Mouse (Mus musculus) kidney, embryonic 14.5 days (tissue): Measurements from ENCODE around the gene Prepl. TPM values are rescaled to one million over a fixed set of nuclear protein-coding genes. Genes with fewer than 3 reads are reported as not detected.
A peak's percentile ranks its signal among the peaks of the same experiment; 100 is the strongest.

ENCODE experiments used
- ATAC-seq: fragments of 200-750 bp; cut with Nextera tagmentation; 2 replicates; pipeline ENCODE4 v1.8.0; 2017; ENCODE audit warnings: moderate number of reproducible peaks, mild to moderate bottlenecking, moderate TSS enrichment, moderate library complexity; ENCODE audit not compliant: low FRiP score, low TSS enrichment
- H3K27ac ChIP-seq: fragments of 300-500 bp; sonication (generic); 2 replicates; pipeline ENCODE4 v1.5.1; 2014; ENCODE audit warnings: low read depth, mild to moderate bottlenecking, low read length, moderate library complexity, mixed read lengths
- H3K27me3 ChIP-seq: fragments of 300-500 bp; sonication (generic); 2 replicates; pipeline ENCODE4 v1.6.1; 2014; ENCODE audit warnings: mild to moderate bottlenecking, low read length; ENCODE audit not compliant: control insufficient read depth, insufficient read depth
- H3K36me3 ChIP-seq: fragments of 300-500 bp; sonication (generic); 2 replicates; pipeline ENCODE4 v1.6.1; 2014; ENCODE audit warnings: low read length, mixed read lengths; ENCODE audit not compliant: control insufficient read depth, insufficient read depth
- H3K4me1 ChIP-seq: fragments of 300-500 bp; sonication (generic); 2 replicates; pipeline ENCODE4 v1.6.1; 2014; ENCODE audit warnings: low read length, mixed read lengths; ENCODE audit not compliant: control insufficient read depth, insufficient read depth
- H3K4me2 ChIP-seq: fragments of 300-500 bp; sonication (generic); replicated peaks from 2 replicates; pipeline ENCODE4 v1.6.1; 2014; ENCODE audit warnings: low read depth, mild to moderate bottlenecking, low read length
- H3K4me3 ChIP-seq: fragments of 300-500 bp; sonication (generic); 2 replicates; pipeline ENCODE4 v1.5.1; 2014; ENCODE audit warnings: mild to moderate bottlenecking, low read length
- H3K9ac ChIP-seq: fragments of 300-500 bp; sonication (generic); 2 replicates; pipeline ENCODE4 v1.6.1; 2014; ENCODE audit warnings: low read depth, mild to moderate bottlenecking, low read length, moderate library complexity
- H3K9me3 ChIP-seq: fragments of 300-500 bp; sonication (generic); 2 replicates; pipeline ENCODE4 v1.6.1; 2016; ENCODE audit warnings: low read length; ENCODE audit not compliant: control insufficient read depth
- WGBS: fragments of 180-500 bp; shearing (Covaris S2); extraction: QIAGEN DNeasy Blood & Tissue Kit; methylation state at CpG from one replicate; pipeline ENCODE4 v1.1.7; 2014; 5-methylcytosine and 5-hydroxymethylcytosine counted together
- polyA plus RNA-seq: library from polyadenylated mRNA; unstranded; fragments of >200 nt; fragmentation: Nextera tagmentation; extraction: Ambion mirVana; gene quantifications from 2 replicates; pipeline ENCODE4 v1.2.1, GENCODE M21; 2014

Gene Prepl
- polyA plus RNA-seq, 1 experiment from 2014 or later = 35.6 TPM

DNA sequence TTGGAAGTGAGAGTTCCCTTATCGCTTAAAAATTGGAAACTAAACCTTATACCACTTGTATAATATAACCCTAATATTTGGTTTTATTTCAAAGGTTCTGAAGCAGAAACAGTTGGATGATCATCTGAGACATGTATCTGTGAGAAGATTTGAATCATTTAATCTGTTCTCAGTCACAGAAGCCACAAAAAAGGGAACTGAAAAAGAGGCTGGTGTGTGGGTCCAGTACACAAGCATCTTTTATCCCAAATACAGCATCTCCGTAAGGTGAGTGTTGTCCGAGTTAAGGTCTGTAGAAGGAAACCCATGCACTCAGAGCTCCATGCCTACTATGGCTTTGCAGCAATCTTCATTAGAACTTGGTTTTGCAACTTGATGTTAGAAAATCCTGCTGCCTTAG, 6.4 kb upstream of the Prepl start:
- Histone ChIP-seq H3K27me3 (no peaks in the 10 kb centered on the region), H3K4me1 (no peaks in the 10 kb centered on the region), H3K9me3 (peaks cover 5% of the 10 kb centered on the region; the same call in 1 of the 2 replicates), H3K36me3 (peaks cover 10% of the 10 kb centered on the region), H3K4me2 (no peak overlapping the region), H3K4me3 (no peak overlapping the region), H3K9ac (no peak overlapping the region), H3K27ac (no peak overlapping the region)
- WGBS = 90% methylated on average over 3 of the region's 3 CpGs
- ATAC-seq = no peak

DNA sequence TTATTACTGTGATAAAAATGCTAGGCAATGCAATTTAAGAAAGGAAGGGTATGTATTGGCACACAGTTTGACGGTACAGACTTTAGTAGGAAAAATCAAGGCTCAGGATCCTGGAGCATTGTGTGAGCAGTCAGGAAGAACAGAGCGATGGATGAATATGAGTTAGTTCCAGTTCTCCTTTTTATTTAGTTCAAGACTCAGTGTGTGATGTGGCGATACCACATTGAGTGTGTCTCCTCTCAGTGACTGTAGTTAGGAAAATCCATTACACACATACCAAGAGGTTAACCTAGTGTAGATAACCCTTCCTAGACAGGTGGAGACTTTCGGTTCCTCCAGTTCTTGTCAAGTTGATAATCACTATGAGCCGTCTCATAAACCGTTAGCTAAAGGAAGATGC, 1.7 kb upstream of the Prepl start:
- Histone ChIP-seq H3K9ac (no peak overlapping the region), H3K9me3 (no peaks in the 10 kb centered on the region), H3K4me3 (peak overlapping the region; percentile 87; the same call in 1 of the 2 replicates), H3K36me3 (no peaks in the 10 kb centered on the region), H3K27me3 (no peaks in the 10 kb centered on the region), H3K4me1 (0 out of 2 replicates have a peak, but pooled peaks cover 5% of the 10 kb centered on the region), H3K4me2 (peak overlapping the region; percentile 81; the same call in 1 of the 2 replicates), H3K27ac (no peak overlapping the region)
- 93% methylated on average over 6 of the region's 6 CpGs for WGBS
- ATAC-seq = no peak

DNA sequence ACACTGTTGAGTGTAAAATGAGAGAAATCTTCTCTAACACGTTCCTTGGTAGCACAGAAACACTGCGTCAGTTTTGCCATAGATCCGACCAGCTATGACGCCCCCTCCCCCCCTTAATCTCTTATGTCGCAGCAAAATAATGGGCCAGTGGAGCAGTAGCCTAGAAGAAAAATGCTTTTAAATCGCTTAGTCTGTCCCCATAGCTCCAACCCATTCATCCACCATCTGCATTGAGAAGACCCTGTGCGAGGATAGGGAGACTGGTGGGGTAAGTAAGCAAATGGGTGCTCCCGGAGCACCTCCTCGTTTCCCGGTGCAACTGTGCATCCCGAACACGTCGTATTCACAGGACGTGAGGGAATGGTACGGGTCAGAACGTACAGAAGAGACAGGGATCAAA, 420 bp downstream of the Prepl start:
- 1% methylated on average over 16 of the region's 16 CpGs for WGBS
- Histone ChIP-seq H3K36me3 (no peaks in the 10 kb centered on the region), H3K4me3 (peak overlapping the region; percentile 87), H3K4me2 (peak overlapping the region; percentile 81), H3K4me1 (0 out of 2 replicates have a peak, but pooled peaks cover 5% of the 10 kb centered on the region), H3K27me3 (no peaks in the 10 kb centered on the region), H3K9ac (peak overlapping the region; percentile 79), H3K9me3 (no peaks in the 10 kb centered on the region), H3K27ac (peak overlapping the region; percentile 83)
- peak; percentile 1; the same call in 1 of the 2 replicates for ATAC-seq

DNA sequence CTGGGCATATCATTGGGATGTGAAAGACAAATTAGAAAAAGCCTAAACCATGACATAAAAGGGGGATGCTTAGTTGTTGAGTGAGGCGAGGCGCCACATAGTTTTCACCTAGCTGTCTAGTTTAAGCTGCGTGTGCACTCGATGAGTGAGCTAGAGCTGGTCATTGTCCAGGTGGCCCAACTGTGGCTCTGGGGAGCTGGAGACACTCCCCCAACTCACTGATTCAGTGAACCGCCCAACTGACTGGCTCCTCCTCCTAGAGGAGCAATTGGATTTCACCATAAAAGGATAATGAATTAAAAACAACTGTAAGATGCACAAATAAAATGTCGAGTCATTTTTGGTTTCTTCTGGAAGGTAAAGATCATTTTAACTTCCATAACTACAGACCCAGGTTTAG, 1.0 kb downstream of the Prepl start:
- peak overlapping the region; percentile 79; the same call in 1 of the 2 replicates for H3K9ac ChIP-seq
- 45% methylated on average over 6 of the region's 6 CpGs for WGBS

DNA sequence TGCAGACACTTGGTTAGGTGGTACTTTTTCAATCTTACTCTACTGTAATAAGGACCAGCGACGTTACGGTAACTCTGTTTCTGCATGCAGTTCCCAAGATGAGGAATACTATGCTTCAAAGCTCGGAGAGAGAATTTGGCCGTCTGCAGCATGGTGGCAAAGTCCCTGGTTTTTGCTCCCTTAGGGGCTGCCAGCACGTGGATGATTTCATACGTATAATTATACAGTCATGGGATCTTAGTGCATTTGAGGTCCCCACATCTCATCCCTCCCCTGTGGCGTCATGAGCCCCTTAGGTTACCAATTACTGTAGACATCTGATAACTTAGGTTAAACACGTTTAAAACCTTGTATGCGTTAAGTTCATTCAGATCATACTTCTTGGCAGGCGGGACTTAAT, 1.6 kb downstream of the Prepl start:
- no peak overlapping the region for H3K4me3 ChIP-seq
- ATAC-seq = no peak
- H3K4me2 ChIP-seq = no peak overlapping the region
- H3K27ac ChIP-seq = no peak overlapping the region
- H3K9me3 ChIP-seq = no peaks in the 10 kb centered on the region
- 91% methylated on average over 11 of the region's 11 CpGs for WGBS
- no peaks in the 10 kb centered on the region for H3K27me3 ChIP-seq
- H3K9ac ChIP-seq = no peak overlapping the region
- H3K36me3 ChIP-seq = no peaks in the 10 kb centered on the region
- 0 out of 2 replicates have a peak, but pooled peaks cover 5% of the 10 kb centered on the region for H3K4me1 ChIP-seq

More for the DNA sequence above, 1.0 kb downstream of the Prepl start:
- Histone ChIP-seq H3K4me1 (0 out of 2 replicates have a peak, but pooled peaks cover 5% of the 10 kb centered on the region), H3K4me3 (peak overlapping the region; percentile 87), H3K4me2 (peak overlapping the region; percentile 81), H3K36me3 (no peaks in the 10 kb centered on the region), H3K27ac (no peak overlapping the region), H3K9me3 (no peaks in the 10 kb centered on the region), H3K27me3 (no peaks in the 10 kb centered on the region)
- no peak for ATAC-seq

DNA sequence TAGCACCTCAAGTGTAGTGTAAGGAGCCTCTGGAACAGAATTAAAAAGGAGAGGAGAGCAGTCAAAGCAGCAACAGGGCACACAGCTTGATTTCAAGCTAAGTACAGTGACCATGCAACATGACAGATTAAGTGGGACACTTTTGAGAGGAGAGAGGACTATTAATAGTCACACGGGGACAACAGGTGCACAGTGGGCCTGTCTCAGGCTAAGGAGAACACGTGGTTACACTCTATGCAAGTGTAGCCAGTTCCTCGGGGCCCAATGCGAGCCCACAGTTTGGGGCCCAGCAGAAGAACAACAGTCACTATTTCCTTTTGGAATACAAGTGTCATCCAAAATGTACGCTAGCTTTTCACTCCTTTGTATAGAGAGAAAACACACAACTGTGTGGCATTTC, 2.5 kb downstream of the Prepl start:
- H3K27me3 ChIP-seq = no peaks in the 10 kb centered on the region
- H3K9ac ChIP-seq = no peak overlapping the region; the same call in 1 of the 2 replicates
- H3K36me3 ChIP-seq = peaks cover 4% of the 10 kb centered on the region; the same call in 1 of the 2 replicates
- no peak overlapping the region for H3K27ac ChIP-seq
- H3K4me1 ChIP-seq = 0 out of 2 replicates have a peak, but pooled peaks cover 5% of the 10 kb centered on the region
- no peak for ATAC-seq
- H3K9me3 ChIP-seq = no peaks in the 10 kb centered on the region
- H3K4me3 ChIP-seq = no peak overlapping the region
- WGBS = 92% methylated on average over 5 of the region's 5 CpGs
- no peak overlapping the region for H3K4me2 ChIP-seq

DNA sequence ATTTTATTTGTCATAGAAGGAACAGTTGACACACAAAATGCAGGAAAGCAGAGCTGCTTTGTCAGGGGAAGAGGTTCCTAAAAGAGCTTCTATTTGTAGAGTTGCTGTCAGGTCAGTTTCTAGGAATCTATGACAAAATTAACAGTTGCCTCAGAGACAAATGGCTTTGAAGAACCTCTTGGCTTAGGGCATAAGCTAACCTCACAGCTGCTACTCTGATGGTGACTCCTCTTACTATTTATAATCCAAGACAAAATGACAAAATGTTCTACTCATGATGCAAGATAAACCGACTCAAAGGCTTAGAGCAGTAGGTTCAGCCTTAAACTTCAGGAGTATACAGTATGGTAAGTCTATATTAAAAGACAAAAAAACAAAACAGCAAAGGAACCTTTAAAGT, 3.5 kb downstream of the Prepl start:
- Histone ChIP-seq H3K27me3 (no peaks in the 10 kb centered on the region), H3K4me3 (no peak overlapping the region), H3K4me1 (0 out of 2 replicates have a peak, but pooled peaks cover 5% of the 10 kb centered on the region), H3K36me3 (peaks cover 4% of the 10 kb centered on the region; the same call in 1 of the 2 replicates), H3K9ac (no peak overlapping the region), H3K27ac (no peak overlapping the region), H3K4me2 (no peak overlapping the region), H3K9me3 (no peaks in the 10 kb centered on the region)
- no peak for ATAC-seq
- 90% methylated on average over 1 of the region's 1 CpGs for whole genome bisulfite sequencing

DNA sequence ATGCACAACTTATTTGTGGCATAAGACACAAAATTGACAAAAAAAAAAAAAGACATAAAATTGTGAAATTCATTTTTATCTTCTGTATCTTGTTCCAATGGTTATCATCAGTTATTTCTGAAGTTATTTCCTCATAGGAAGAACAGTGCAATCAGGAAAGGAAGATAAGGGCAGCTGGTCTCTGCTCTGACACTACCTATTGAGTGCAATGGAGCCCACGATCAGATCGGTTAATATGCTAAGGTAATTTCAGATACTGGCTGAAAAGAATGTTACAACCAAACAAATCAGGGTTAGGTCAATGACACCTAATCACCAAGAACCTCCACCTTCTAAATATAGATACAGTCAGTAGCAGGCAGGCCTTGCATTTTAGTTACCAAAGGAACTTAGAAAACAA, 4.7 kb downstream of the Prepl start:
- H3K4me3 ChIP-seq = no peak overlapping the region
- no peak overlapping the region for H3K4me2 ChIP-seq
- peaks cover 9% of the 10 kb centered on the region for H3K36me3 ChIP-seq
- WGBS = 91% methylated on average over 2 of the region's 2 CpGs
- no peaks in the 10 kb centered on the region for H3K27me3 ChIP-seq
- 0 out of 2 replicates have a peak, but pooled peaks cover 5% of the 10 kb centered on the region for H3K4me1 ChIP-seq
- no peak overlapping the region for H3K9ac ChIP-seq
- ATAC-seq = no peak
- H3K9me3 ChIP-seq = no peaks in the 10 kb centered on the region
- H3K27ac ChIP-seq = no peak overlapping the region

DNA sequence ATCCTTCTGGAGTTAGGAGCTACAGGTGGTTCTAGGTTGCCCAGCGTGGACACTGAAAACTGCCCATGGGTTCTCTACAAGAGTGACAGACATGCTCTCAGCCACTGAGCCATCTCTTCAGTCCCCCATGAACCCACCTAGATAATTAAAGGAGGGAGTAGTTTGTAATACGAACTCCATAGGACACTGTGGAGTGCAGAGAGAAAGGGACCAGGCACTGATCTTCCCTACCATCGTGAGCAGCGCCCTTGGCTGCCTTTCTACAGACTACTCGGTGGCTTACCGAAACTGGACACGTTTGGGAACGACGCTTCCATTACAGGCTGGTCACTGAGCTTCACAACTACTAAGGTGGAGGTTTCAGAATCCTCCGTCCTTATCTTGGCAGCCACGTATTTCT, 9.3 kb downstream of the Prepl start:
- 93% methylated on average over 11 of the region's 11 CpGs for WGBS
- Histone ChIP-seq H3K36me3 (peaks cover 28% of the 10 kb centered on the region), H3K4me2 (no peak overlapping the region), H3K4me3 (no peak overlapping the region), H3K9me3 (no peaks in the 10 kb centered on the region), H3K27me3 (no peaks in the 10 kb centered on the region), H3K9ac (no peak overlapping the region), H3K4me1 (no peaks in the 10 kb centered on the region), H3K27ac (no peak overlapping the region)
- ATAC-seq = no peak
